ENCODE assay signal across 8 mouse cellular contexts in genomic region chr3:36065843-36066651, GRCm38 (mm10). TPM values are rescaled to one million over a fixed set of nuclear protein-coding genes. Genes with fewer than 3 reads are reported as not detected.
A peak's percentile ranks its signal among the peaks of the same experiment; 100 is the strongest.
DNase-seq lines count a peak whose midpoint lies in the region; ATAC-seq and TF ChIP-seq lines count a peak whose summit lies in the region.

Acad9 (plus strand) TSS chr3:36065979.

- no peaks in the 10 kb centered on the region for H3K9me3 ChIP-seq in embryonic facial prominence, embryonic 13.5 days
- H3K9me3 ChIP-seq in limb, embryonic 13.5 days, result no peaks in the 10 kb centered on the region; the same call in 1 of the 2 replicates
- no peaks in the 10 kb centered on the region for H3K9me3 ChIP-seq in midbrain, embryonic 16.5 days (replicated peaks; ENCODE audit: control insufficient read depth, low read length, poor library complexity, severe bottlenecking)

- TF ChIP-seq POLR2A in heart, adult 2 months (IDR thresholded peaks at IDR 0.05; ENCODE audit: insufficient read depth, low read depth, low read length), result peak; percentile 86

- whole genome bisulfite sequencing in embryonic facial prominence, embryonic 13.5 days, result under 1% methylated on average over 49 of the region's 49 CpGs
- WGBS in heart, adult 2 months, result under 1% methylated on average over 49 of the region's 49 CpGs
- WGBS in limb, embryonic 13.5 days, result under 1% methylated on average over 44 of the region's 49 CpGs
- whole genome bisulfite sequencing in midbrain, embryonic 16.5 days, result under 1% methylated on average over 49 of the region's 49 CpGs

- peak within 1 kb of the TSS; percentile 78 for H3K27ac ChIP-seq in embryonic facial prominence, embryonic 13.5 days
- peak within 1 kb of the TSS; percentile 76 for H3K27ac ChIP-seq in heart, adult 2 months
- H3K27ac ChIP-seq in limb, embryonic 13.5 days, result peak within 1 kb of the TSS; percentile 65
- peak within 1 kb of the TSS; percentile 75 for H3K27ac ChIP-seq in midbrain, embryonic 16.5 days (ENCODE audit: low read length)

- ATAC-seq in embryonic facial prominence, embryonic 13.5 days (ENCODE audit: insufficient number of reproducible peaks, insufficient read depth, low FRiP score, low TSS enrichment, low read depth), result peak; percentile 96
- peak; percentile 99 for ATAC-seq in limb, embryonic 13.5 days (ENCODE audit: low FRiP score, low read depth)
- ATAC-seq in midbrain, embryonic 16.5 days, result peak; percentile 100

- H3K4me3 ChIP-seq in embryonic facial prominence, embryonic 13.5 days, result peak within 1 kb of the TSS; percentile 88
- peak within 1 kb of the TSS; percentile 77 for H3K4me3 ChIP-seq in heart, adult 2 months
- H3K4me3 ChIP-seq in limb, embryonic 13.5 days, result peak within 1 kb of the TSS; percentile 92
- H3K4me3 ChIP-seq in midbrain, embryonic 16.5 days (ENCODE audit: low read depth, low read length), result peak within 1 kb of the TSS; percentile 74

- no peak for TF ChIP-seq CTCF in heart, adult 2 months (IDR thresholded peaks at IDR 0.05)

- no peaks in the 10 kb centered on the region; the same call in 1 of the 2 replicates for H3K79me2 ChIP-seq in heart, adult 2 months (replicated peaks; ENCODE audit: control insufficient read depth, insufficient read depth, low read length)

- H3K9ac ChIP-seq in embryonic facial prominence, embryonic 13.5 days, result peak within 1 kb of the TSS; percentile 93
- peak within 1 kb of the TSS; percentile 90 for H3K9ac ChIP-seq in heart, adult 2 months (ENCODE audit: low read depth, low read length)
- H3K9ac ChIP-seq in limb, embryonic 13.5 days, result peak within 1 kb of the TSS; percentile 89
- peak within 1 kb of the TSS; percentile 87 for H3K9ac ChIP-seq in midbrain, embryonic 16.5 days (ENCODE audit: low read depth, low read length)

- peak within 1 kb of the TSS; percentile 85 for H3K4me2 ChIP-seq in embryonic facial prominence, embryonic 13.5 days
- H3K4me2 ChIP-seq in limb, embryonic 13.5 days (replicated peaks), result peak within 1 kb of the TSS; percentile 84
- H3K4me2 ChIP-seq in midbrain, embryonic 16.5 days (ENCODE audit: low read length), result peak within 1 kb of the TSS; percentile 88

- peak; percentile 97 for DNase-seq in 3134 (ENCODE audit: extremely low read depth, insufficient read length, low spot score)
- peak; percentile 97 for DNase-seq in adrenal gland, postnatal 36 days
- peak; percentile 94 for DNase-seq in heart, adult 2 months
- DNase-seq in kidney, adult 8-10 months, result peak; percentile 93 to 96
- DNase-seq in spleen, postnatal 10 days (ENCODE audit: low spot score in 2 of 2), result peak; percentile 78 to 95

- H3K27me3 ChIP-seq in embryonic facial prominence, embryonic 13.5 days, result peaks cover 11% of the 10 kb centered on the region; the same call in 1 of the 2 replicates
- no peaks in the 10 kb centered on the region for H3K27me3 ChIP-seq in heart, adult 2 months (ENCODE audit: control insufficient read depth, insufficient read depth, low read length)
- H3K27me3 ChIP-seq in limb, embryonic 13.5 days, result peaks cover 17% of the 10 kb centered on the region
- peaks cover 6% of the 10 kb centered on the region for H3K27me3 ChIP-seq in midbrain, embryonic 16.5 days (ENCODE audit: control insufficient read depth, insufficient read depth, low read depth, low read length)

- peaks cover 20% of the 10 kb centered on the region for H3K36me3 ChIP-seq in embryonic facial prominence, embryonic 13.5 days
- peaks cover 3% of the 10 kb centered on the region; the same call in 1 of the 2 replicates for H3K36me3 ChIP-seq in heart, adult 2 months (ENCODE audit: control insufficient read depth, insufficient read depth, low read length)
- peaks cover 16% of the 10 kb centered on the region for H3K36me3 ChIP-seq in limb, embryonic 13.5 days
- H3K36me3 ChIP-seq in midbrain, embryonic 16.5 days (ENCODE audit: control insufficient read depth, insufficient read depth, low read length), result peaks cover 3% of the 10 kb centered on the region; the same call in 1 of the 2 replicates

- intact Hi-C loops in heart, adult 2 months (cut with DNase I), result loop anchor here (2.0 to 10.0 kb wide), 5 partner anchors 65 to 509 kb away; partner anchors contain the start of genes 1810062G17Rik, Anxa5, Atp11b and Ccna2

- TF ChIP-seq EP300 in heart, adult 2 months (IDR thresholded peaks at IDR 0.05; ENCODE audit: insufficient read depth, low read depth, low read length), result 0 out of 2 replicates have a peak, but pooled peaks have one; percentile 48

- H3K4me1 ChIP-seq in embryonic facial prominence, embryonic 13.5 days, result peaks cover 15% of the 10 kb centered on the region
- peaks cover 6% of the 10 kb centered on the region for H3K4me1 ChIP-seq in heart, adult 2 months (ENCODE audit: control insufficient read depth, insufficient read depth, low read length)
- peaks cover 20% of the 10 kb centered on the region for H3K4me1 ChIP-seq in limb, embryonic 13.5 days
- peaks cover 24% of the 10 kb centered on the region for H3K4me1 ChIP-seq in midbrain, embryonic 16.5 days (ENCODE audit: control insufficient read depth, insufficient read depth, low read length)

RNA-seq across cellular contexts. Expression of gene Acad9, which starts in this region (rescaled TPM):
- 10 to 100 TPM; 42.6 to 51.5 TPM for total RNA-seq in adrenal gland, postnatal 36 days (2021)
- 74.2 and 105 TPM in 2 replicates for polyA plus RNA-seq in embryonic facial prominence, embryonic 13.5 days (2015; fragmentation: Nextera tagmentation; extraction: Ambion mirVana)
- 10 to 100 TPM; 37.7 to 40.2 TPM for total RNA-seq in heart, adult 2 months (2021)
- polyA plus RNA-seq in heart, adult 2 months (2012; rRNA removed), result 21.9 and 37.5 TPM in 2 replicates
- 95.3 and 96.2 TPM in 2 replicates for polyA plus RNA-seq in limb, embryonic 13.5 days (2015; fragmentation: Nextera tagmentation; extraction: Ambion mirVana)
- polyA plus RNA-seq in midbrain, embryonic 16.5 days (2015; fragmentation: Nextera tagmentation; extraction: Ambion mirVana), result 89.5 and 102 TPM in 2 replicates

Comparison
In these comparisons a context has a peak if more than half of its experiments do, and no peak if none do; other contexts are left out.
1. Peak in every context shown above with its lines: DNase-seq, ATAC-seq, H3K4me3 ChIP-seq and H3K27ac ChIP-seq.